Mouse (Mus musculus): ENCODE measurements at regions not wholly inside any gene's neighbourhood (a gene's known extent, or its start where the extent isn't known, plus 50 kb on each side); places are given as distances from the start of the nearest gene placed in this dataset.
A peak's percentile ranks its signal among the peaks of the same experiment; 100 is the strongest.

DNA sequence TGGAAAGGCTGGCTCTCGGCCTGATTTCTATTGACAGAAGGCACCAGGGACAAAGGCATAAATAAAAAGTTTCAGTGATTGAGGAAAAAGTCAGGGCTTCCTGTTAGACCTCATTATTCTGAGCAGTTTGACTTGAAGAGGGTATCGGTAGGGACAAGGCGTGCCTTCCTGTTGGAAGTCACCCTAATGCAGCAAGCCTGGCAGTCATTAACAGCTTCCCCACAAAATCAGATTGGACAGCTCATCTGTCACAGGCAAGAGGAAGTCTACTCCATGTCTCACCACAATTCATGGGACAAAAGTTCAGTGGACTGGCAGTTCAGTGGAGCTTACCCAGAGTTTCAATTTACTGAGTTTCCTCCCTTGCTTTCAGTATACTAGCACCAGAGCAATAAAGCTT is 715.5 kb downstream of the Fam181b start:
- TF ChIP-seq POLR2AphosphoS2 (IDR thresholded peaks at IDR 0.05; ENCODE audit: insufficient read length, low read depth) (no peak), MYOG (IDR thresholded peaks at IDR 0.05; ENCODE audit: control insufficient read depth in 1 of 3, insufficient read depth in 1 of 3, insufficient read length in 2 of 3, low read depth in 2 of 3) (peak in 1 of 3 experiments; percentile 30)
- Histone ChIP-seq H3K27me3 (ENCODE audit: control insufficient read depth, insufficient read depth, insufficient read length) (no peaks in the 10 kb centered on the region), H3K4me3 (no peak overlapping the region), H3K79me2 (ENCODE audit: control insufficient read depth, insufficient read depth) (no peaks in the 10 kb centered on the region), H3K36me3 (ENCODE audit: control insufficient read depth, insufficient read depth) (no peaks in the 10 kb centered on the region), H3ac (ENCODE audit: control insufficient read depth, insufficient read length) (no peak overlapping the region), H3K4me2 (ENCODE audit: low read depth) (peak overlapping the region; percentile 13)

DNA sequence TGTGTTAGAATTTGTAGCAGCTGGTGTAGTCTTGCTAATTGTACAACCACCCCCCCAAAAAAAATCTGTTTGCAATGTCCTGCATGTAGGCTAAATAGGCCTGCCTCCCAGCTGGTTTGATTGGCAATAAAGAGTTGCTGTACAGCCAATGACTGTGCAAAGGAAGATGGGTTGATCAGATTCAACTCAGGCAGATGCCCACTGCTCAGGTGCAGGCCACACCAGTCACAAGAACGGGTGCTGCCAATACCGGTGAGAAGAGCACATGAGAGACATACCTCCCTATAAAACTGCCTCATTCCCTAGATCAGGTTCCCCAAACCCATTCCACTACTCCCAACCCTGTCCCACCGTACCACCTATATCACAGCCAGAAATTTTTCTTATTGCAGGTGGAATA is 756.0 kb downstream of the Fam181b start:
- TF ChIP-seq USF1 (IDR thresholded peaks at IDR 0.05; ENCODE audit: low read depth) (no peak), MYOD1 (IDR thresholded peaks at IDR 0.05; ENCODE audit: control insufficient read depth in 1 of 3, insufficient read length in 2 of 3, low read depth in 2 of 3) (no peak), TCF12 (IDR thresholded peaks at IDR 0.05; ENCODE audit: insufficient read depth, poor library complexity, severe bottlenecking) (no peak), TCF3 (IDR thresholded peaks at IDR 0.05; ENCODE audit: insufficient read length, low read depth) (no peak), MYOG (IDR thresholded peaks at IDR 0.05; ENCODE audit: control insufficient read depth in 1 of 3, insufficient read depth in 1 of 3, insufficient read length in 2 of 3, low read depth in 2 of 3) (no peak), E2F4 (IDR thresholded peaks at IDR 0.05; ENCODE audit: insufficient read depth) (no peak), REST (IDR thresholded peaks at IDR 0.05; ENCODE audit: insufficient read depth, insufficient read length) (no peak), POLR2AphosphoS2 (IDR thresholded peaks at IDR 0.05; ENCODE audit: insufficient read length, low read depth) (no peak), SRF (IDR thresholded peaks at IDR 0.05; ENCODE audit: control insufficient read depth, insufficient read length, low read depth) (no peak), MAX (IDR thresholded peaks at IDR 0.05; ENCODE audit: low read depth) (no peak), POLR2A (IDR thresholded peaks at IDR 0.05; ENCODE audit: insufficient read length, low read depth) (no peak), CEBPB (IDR thresholded peaks at IDR 0.05; ENCODE audit: insufficient read depth, poor library complexity, severe bottlenecking) (no peak)
- Histone ChIP-seq H3K4me3 (no peak overlapping the region), H3K79me2 (ENCODE audit: control insufficient read depth, insufficient read depth) (no peaks in the 10 kb centered on the region), H3K27me3 (ENCODE audit: control insufficient read depth, insufficient read depth, insufficient read length) (no peaks in the 10 kb centered on the region), H3K4me2 (ENCODE audit: low read depth) (no peak overlapping the region), H3ac (ENCODE audit: control insufficient read depth, insufficient read length) (no peak overlapping the region), H3K36me3 (ENCODE audit: control insufficient read depth, insufficient read depth) (no peaks in the 10 kb centered on the region)

GRCm38 (mm10) chr7:93836169-93836568 is 756.5 kb downstream of the Fam181b start:
- Histone ChIP-seq H3K4me3 (no peak overlapping the region), H3K79me2 (ENCODE audit: control insufficient read depth, insufficient read depth) (no peaks in the 10 kb centered on the region), H3K36me3 (ENCODE audit: control insufficient read depth, insufficient read depth) (no peaks in the 10 kb centered on the region), H3ac (ENCODE audit: control insufficient read depth, insufficient read length) (no peak overlapping the region), H3K27me3 (ENCODE audit: control insufficient read depth, insufficient read depth, insufficient read length) (no peaks in the 10 kb centered on the region), H3K4me2 (ENCODE audit: low read depth) (no peak overlapping the region)
- TF ChIP-seq MYOG (IDR thresholded peaks at IDR 0.05; ENCODE audit: control insufficient read depth in 1 of 3, insufficient read depth in 1 of 3, insufficient read length in 2 of 3, low read depth in 2 of 3) (no peak), TCF12 (IDR thresholded peaks at IDR 0.05; ENCODE audit: insufficient read depth, poor library complexity, severe bottlenecking) (no peak), USF1 (IDR thresholded peaks at IDR 0.05; ENCODE audit: low read depth) (no peak), MAX (IDR thresholded peaks at IDR 0.05; ENCODE audit: low read depth) (no peak), POLR2A (IDR thresholded peaks at IDR 0.05; ENCODE audit: insufficient read length, low read depth) (no peak), REST (IDR thresholded peaks at IDR 0.05; ENCODE audit: insufficient read depth, insufficient read length) (no peak), CEBPB (IDR thresholded peaks at IDR 0.05; ENCODE audit: insufficient read depth, poor library complexity, severe bottlenecking) (no peak), SRF (IDR thresholded peaks at IDR 0.05; ENCODE audit: control insufficient read depth, insufficient read length, low read depth) (no peak), E2F4 (IDR thresholded peaks at IDR 0.05; ENCODE audit: insufficient read depth) (no peak), POLR2AphosphoS2 (IDR thresholded peaks at IDR 0.05; ENCODE audit: insufficient read length, low read depth) (no peak), TCF3 (IDR thresholded peaks at IDR 0.05; ENCODE audit: insufficient read length, low read depth) (no peak), MYOD1 (IDR thresholded peaks at IDR 0.05; ENCODE audit: control insufficient read depth in 1 of 3, insufficient read length in 2 of 3, low read depth in 2 of 3) (no peak)

GRCm38 (mm10) chr7:93855025-93855424 is 775.4 kb downstream of the Fam181b start:
- Histone ChIP-seq H3K79me2 (ENCODE audit: control insufficient read depth, insufficient read depth) (no peaks in the 10 kb centered on the region), H3ac (ENCODE audit: control insufficient read depth, insufficient read length) (no peak overlapping the region), H3K36me3 (ENCODE audit: control insufficient read depth, insufficient read depth) (no peaks in the 10 kb centered on the region), H3K27me3 (ENCODE audit: control insufficient read depth, insufficient read depth, insufficient read length) (no peaks in the 10 kb centered on the region), H3K4me3 (no peak overlapping the region), H3K4me2 (ENCODE audit: low read depth) (no peak overlapping the region)
- no peak for TF ChIP-seq POLR2AphosphoS2 (IDR thresholded peaks at IDR 0.05; ENCODE audit: insufficient read length, low read depth)
- TF ChIP-seq MYOG (IDR thresholded peaks at IDR 0.05; ENCODE audit: control insufficient read depth in 1 of 3, insufficient read depth in 1 of 3, insufficient read length in 2 of 3, low read depth in 2 of 3), result no peak
- no peak for TF ChIP-seq SRF (IDR thresholded peaks at IDR 0.05; ENCODE audit: control insufficient read depth, insufficient read length, low read depth)
- no peak for TF ChIP-seq MYOD1 (IDR thresholded peaks at IDR 0.05; ENCODE audit: control insufficient read depth in 1 of 3, insufficient read length in 2 of 3, low read depth in 2 of 3)
- TF ChIP-seq POLR2A (IDR thresholded peaks at IDR 0.05; ENCODE audit: insufficient read length, low read depth), result no peak
- TF ChIP-seq MAX (IDR thresholded peaks at IDR 0.05; ENCODE audit: low read depth), result no peak
- no peak for TF ChIP-seq TCF3 (IDR thresholded peaks at IDR 0.05; ENCODE audit: insufficient read length, low read depth)
- no peak for TF ChIP-seq E2F4 (IDR thresholded peaks at IDR 0.05; ENCODE audit: insufficient read depth)
- no peak for TF ChIP-seq REST (IDR thresholded peaks at IDR 0.05; ENCODE audit: insufficient read depth, insufficient read length)
- no peak for TF ChIP-seq USF1 (IDR thresholded peaks at IDR 0.05; ENCODE audit: low read depth)

GRCm38 (mm10) chr7:93893701-93894100 is 814.0 kb downstream of the Fam181b start:
- H3ac ChIP-seq (ENCODE audit: control insufficient read depth, insufficient read length), result no peak overlapping the region
- no peak overlapping the region for H3K4me2 ChIP-seq (ENCODE audit: low read depth)
- H3K79me2 ChIP-seq (ENCODE audit: control insufficient read depth, insufficient read depth), result no peaks in the 10 kb centered on the region
- TF ChIP-seq USF1 (IDR thresholded peaks at IDR 0.05; ENCODE audit: low read depth), result no peak
- TF ChIP-seq POLR2AphosphoS2 (IDR thresholded peaks at IDR 0.05; ENCODE audit: insufficient read length, low read depth), result no peak
- TF ChIP-seq CEBPB (IDR thresholded peaks at IDR 0.05; ENCODE audit: insufficient read depth, poor library complexity, severe bottlenecking), result no peak
- no peak for TF ChIP-seq MYOD1 (IDR thresholded peaks at IDR 0.05; ENCODE audit: control insufficient read depth in 1 of 3, insufficient read length in 2 of 3, low read depth in 2 of 3)
- no peak for TF ChIP-seq TCF12 (IDR thresholded peaks at IDR 0.05; ENCODE audit: insufficient read depth, poor library complexity, severe bottlenecking)
- TF ChIP-seq SRF (IDR thresholded peaks at IDR 0.05; ENCODE audit: control insufficient read depth, insufficient read length, low read depth), result no peak
- TF ChIP-seq E2F4 (IDR thresholded peaks at IDR 0.05; ENCODE audit: insufficient read depth), result no peak
- TF ChIP-seq REST (IDR thresholded peaks at IDR 0.05; ENCODE audit: insufficient read depth, insufficient read length), result no peak
- TF ChIP-seq POLR2A (IDR thresholded peaks at IDR 0.05; ENCODE audit: insufficient read length, low read depth), result no peak
- TF ChIP-seq TCF3 (IDR thresholded peaks at IDR 0.05; ENCODE audit: insufficient read length, low read depth), result no peak
- TF ChIP-seq MYOG (IDR thresholded peaks at IDR 0.05; ENCODE audit: control insufficient read depth in 1 of 3, insufficient read depth in 1 of 3, insufficient read length in 2 of 3, low read depth in 2 of 3), result no peak
- no peak for TF ChIP-seq MAX (IDR thresholded peaks at IDR 0.05; ENCODE audit: low read depth)
- H3K27me3 ChIP-seq (ENCODE audit: control insufficient read depth, insufficient read depth, insufficient read length), result no peaks in the 10 kb centered on the region
- no peaks in the 10 kb centered on the region for H3K36me3 ChIP-seq (ENCODE audit: control insufficient read depth, insufficient read depth)
- H3K4me3 ChIP-seq, result no peak overlapping the region

All from myocyte (in vitro differentiated cells).